Mouse (Mus musculus) lung, postnatal 36 days (tissue): ENCODE measurements around the gene Plcd1.

Source experiments
- DNase-seq: peaks from one replicate; pipeline ENCODE4 v3.0.0; 2022; ENCODE audit warnings: mixed read lengths

Plcd1 gene

DNA sequence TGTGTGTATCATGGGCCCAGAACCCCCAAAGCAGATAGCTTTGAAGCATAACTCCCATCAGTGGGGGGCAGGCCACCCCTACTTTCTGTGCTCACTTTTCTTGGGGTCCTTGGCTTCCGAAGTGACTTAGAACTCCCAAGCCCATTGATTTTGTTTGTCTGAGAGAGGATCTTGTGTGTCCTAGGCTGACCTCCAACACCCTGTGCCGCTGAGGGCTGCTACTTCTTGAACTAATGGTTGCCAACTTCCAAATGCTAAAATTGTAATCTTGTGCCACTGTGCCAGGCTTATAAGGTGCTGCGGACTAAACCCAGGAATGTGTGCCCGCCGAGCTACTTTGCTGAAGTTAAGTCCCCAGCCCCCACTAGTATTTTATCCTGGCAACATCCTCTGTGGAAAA is 2.8 kb downstream of the Plcd1 start:
- no peak for DNase-seq

DNA sequence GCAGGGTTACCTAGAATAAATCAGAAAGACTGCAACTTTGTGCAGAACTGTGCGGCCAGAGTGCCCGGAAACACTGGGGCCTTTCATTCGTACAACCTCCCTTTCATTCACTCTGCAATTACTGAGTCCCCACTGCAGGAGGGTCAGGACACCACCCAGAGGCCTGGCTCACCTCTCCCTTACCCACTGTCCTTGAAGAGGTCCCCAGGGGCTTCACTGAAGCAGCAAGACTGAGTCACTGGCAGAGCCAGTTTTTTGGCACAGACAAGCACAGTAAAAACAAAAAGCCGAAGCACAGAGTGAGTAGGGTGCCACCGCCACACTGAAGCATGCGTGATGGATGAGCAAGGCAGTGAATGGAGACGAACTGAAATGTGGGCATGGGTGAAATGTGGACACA is 3.9 kb downstream of the Plcd1 start:
- no peak for DNase-seq

DNA sequence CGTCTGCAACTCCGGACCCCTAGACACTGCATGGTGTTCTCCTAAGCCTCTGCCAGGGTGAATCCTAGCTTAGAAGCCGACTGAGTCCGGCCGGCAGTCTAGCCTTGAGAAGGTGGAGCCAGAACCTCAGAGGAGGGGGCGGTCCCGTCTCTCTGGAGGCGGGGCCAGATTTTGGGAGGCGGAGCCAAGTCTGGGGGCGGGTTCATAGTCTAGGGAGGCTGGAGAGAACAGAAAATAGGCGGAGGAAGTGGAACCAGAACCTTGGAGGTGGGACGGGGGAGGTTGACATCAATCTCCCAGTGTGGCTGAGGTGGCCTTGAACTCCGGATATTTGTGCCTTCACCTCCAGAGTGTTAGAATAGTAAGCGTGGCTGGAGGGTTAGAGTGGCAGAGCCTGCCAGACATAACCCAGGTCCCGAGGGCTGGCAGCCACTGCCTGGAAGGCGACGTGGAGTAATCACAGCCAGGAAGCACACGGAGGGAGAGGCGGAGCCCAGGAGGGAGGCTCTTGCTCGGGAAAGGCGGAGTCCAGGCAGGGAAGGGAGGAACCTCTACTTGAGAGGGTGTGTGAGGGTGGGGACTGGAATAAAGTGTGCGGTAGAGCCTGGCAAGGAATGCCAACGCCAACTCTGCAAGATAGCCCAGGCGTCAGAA is 5.0 kb downstream of the Plcd1 start:
- DNase-seq: peak; percentile 95

DNA sequence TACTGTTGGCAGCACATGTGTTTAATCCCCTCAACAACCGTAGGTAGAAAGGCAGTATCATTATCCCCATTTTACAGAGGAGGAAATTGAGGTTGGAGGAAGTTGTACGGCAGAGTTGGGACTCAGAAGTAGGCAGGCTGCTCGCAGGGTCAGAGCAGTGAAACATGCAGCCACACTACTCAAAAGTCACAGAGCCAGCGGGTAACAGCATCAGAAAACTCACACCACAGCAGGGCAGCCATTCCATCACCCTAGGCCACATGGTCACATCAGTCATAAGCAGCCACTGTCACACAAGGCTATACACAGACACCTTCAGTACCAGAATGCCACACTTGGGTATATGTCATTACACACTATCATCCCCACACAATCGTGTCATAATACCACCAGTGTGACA is 6.0 kb downstream of the Plcd1 start:
- no peak for DNase-seq

DNA sequence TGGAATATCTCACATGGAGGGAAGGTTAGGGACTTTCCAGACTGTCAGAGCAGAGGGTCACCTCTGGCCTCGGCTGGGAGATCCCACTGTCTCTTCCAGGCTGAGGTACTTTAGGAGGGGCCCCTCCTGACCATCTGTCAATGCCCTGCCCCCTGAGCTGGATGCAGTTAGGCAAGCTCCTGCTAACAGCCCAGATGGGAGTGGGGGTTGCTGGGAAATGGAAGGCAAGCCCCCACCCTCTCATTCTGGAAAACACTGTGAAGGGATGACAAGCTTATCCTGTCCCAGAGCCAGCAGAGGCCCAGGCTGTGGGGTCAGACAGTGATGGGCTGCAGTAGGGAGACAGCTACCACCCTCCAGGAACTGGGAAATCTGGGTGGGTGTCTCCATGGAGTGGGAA is 6.9 kb downstream of the Plcd1 start:
- DNase-seq: no peak

DNA sequence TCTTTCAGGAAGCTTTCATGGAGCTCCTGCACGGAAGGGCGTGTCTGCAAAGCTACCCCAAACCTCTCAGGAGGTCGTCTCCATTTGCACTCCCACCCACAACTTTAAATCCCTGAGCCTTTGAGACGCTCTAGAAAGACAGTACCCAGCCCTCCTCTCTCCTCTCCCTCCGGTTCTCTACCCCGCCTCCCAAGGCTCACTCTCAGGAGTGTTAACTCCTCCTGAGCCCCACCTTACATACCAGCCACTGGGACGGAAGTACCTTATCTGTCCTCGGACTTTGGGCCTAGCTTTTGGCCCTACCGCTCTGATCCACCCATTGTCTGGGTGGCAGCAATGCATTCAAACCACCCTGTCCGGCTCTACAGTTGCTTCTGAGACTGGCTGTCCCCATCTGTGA is 9.3 kb downstream of the Plcd1 start:
- DNase-seq: no peak

DNA sequence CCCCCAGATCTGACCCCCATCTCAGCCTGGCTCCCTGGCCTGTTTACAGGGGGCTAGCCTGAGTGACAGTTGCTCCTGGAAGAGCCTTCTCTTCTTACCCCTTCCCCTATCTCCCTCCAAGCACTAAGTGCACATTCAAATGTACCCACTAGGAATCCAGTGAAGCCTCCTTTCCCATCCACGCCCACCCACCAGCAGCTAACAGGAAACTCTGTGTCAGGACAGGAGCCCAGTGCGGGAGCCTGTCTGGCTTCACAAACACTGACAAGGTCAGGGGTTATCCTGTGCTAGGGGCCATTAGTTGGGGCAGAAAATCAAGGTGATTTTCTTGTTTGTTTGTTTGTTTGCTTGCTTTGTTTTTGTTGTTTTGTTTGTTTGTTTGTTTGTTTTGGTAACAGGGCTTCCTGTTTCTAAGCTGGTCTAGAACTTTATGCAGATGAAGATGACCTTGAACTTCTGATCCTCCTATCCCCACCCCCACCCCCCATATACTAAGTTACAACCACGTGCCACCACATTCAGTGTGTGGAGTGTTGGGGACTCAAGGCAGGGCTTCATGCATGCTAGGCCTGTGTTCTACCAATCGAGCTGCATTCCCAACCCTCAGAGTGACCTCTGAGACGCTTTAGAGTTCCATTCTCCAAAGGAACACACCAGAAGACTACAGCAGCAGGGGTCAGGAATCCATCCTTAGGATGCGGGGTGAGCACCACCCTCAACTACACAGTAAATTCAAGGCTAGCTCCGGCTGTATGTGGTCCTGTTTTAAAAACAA is 10.5 kb downstream of the Plcd1 start:
- DNase-seq: no peak

DNA sequence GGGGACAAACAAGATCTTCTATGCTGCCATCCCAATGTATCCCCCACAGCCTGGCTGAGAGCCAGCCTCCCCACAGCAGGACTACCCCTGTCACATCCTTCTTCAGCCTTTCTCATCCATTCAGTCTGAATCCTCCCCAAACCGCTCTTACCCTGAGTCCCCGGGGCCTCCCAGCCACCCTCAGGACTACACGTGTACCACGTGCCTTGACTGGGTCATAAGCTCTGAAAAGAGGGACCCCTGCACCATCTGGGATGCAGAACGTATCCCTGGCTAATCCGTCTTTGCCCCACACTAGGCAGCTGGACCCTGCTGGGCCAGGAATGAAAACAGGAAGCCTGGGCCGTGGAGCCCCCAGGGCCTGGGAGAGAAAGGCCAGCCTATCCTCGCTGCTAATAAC is 11.3 kb downstream of the Plcd1 start:
- no peak for DNase-seq

DNA sequence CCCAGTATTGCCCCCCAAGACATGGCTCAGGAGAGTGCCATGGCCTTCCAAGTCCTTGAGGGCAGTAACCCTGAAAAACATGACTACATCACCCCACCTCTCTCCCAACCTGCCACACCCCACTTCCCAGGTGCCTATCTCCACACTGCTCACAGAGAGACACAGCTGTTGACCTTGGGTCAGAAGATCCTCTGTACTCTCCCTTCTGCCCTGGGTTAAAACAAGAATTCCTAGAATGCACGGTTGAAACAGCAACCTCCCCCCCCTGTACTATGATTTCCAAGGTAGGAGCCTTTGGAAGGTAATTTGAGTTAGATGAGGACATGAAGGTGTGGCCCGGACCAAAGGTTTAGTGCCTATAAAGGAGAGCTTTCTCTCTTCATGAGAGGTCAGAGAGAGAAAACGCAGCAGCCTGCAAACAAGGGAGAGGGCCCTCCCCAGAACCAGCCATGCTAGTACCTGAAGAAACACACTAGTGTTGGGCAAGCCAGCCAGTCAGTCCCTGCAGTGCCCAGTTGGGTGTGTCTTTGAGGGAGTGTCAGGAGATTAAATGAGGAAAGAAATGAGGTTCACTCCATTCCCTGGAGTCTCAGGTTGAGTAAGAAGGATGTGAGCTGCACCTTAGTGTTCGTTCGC is 13.1 kb downstream of the Plcd1 start:
- DNase-seq: no peak

DNA sequence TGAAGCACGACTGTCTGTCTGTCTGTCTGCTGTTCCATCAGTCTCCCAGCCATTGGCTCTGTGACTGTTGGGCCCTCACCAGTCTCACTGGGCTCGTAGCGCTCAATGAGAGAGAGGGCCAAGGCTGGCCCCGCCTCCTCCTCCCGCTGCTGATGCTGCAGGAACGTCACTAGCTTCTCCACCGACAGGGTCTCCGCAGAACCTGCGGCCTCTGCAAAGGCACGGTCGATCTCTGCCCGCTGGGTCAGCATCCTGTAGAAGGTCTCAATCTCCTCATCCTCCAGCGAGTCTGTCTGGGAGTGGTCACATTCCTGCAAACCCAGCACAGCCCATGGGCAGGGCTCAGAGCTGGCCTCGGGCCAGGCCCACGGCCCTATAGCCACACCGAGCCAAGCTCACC is 17.6 kb downstream of the Plcd1 start:
- no peak for DNase-seq

DNA sequence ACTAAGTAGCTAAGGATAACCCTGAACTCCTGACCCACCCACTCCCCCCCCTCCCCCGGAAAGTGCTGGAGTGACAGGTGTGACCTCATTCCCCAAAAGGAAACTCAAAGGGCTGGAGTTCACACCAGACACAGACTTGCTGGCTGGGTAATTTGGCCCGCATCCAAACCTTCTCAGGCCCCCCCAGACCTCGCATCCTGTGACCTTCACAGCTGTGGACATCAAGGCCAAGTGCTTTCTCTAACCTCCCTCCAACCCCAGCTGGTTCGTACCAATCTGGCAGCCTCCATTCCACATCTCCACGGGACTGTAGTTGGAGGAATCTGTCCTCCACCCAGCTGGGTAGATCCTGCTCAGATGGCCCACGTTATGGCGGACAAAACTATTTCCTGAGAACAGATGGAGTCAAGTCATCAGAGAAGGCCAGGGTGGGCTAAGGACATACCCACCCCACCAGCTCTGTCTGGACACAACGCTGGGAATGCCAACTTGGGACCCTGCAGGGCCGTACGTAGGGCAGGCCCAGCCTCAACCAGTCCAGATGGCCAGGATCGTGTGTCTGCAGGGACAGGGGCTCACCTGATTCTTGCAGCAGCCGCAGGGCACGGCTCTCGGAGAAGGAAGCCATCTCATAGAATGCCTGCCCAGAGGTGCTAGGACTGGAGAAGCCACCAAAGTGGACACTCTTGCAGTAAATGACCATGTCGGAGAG is 20.0 kb downstream of the Plcd1 start:
- no peak for DNase-seq

DNA sequence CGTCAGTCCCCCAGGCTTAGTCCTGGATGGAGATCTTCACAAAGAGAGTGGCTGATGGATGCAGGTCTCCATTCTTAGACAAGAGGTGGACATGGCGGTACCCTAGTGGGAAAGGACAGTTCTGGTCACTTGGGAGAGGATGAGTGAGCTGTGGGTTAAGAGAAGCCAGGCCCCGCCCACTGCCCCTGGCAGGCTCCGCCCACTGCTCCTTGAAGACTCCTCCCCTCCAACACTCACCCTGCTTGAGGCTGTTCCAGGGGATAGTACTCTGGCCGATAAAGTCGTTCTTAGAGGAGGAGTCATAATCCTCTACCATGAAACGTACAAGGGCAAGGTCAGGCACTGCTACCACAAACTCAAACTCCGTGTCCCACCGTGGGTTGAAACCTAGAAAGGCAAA is 21.5 kb downstream of the Plcd1 start:
- DNase-seq: peak; percentile 26

DNA sequence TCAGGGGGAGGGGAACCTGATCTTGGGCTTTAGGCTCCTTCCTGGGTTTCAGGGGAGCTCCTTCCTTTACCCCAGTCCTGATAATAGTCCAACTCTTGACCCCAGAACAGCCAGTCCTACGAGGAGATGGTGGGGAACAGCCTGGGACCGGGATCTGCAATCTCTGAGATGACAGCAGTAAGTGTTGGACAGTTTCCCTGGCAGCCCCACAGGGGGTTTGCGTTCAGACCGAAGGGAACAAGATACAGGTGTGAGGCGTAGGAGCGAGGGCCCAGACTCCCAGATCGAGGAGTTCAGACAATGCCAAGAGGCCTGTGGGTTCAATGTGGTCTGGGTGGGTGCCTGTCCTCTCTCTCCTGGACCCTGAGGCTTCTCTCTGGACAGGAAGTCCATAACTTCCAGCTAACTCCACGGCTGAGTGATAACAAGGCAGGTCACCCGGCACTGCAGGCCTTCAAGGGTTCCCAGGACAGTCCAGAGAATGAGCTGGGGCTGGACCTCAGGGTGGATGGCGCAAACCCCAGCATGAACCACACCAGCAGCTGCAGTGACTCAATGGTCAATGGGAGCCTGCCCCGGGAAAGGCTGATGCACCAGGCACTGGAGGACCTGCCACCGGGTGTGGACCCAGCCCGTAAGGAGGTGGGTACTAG is 23.0 kb downstream of the Plcd1 start:
- DNase-seq: no peak

DNA sequence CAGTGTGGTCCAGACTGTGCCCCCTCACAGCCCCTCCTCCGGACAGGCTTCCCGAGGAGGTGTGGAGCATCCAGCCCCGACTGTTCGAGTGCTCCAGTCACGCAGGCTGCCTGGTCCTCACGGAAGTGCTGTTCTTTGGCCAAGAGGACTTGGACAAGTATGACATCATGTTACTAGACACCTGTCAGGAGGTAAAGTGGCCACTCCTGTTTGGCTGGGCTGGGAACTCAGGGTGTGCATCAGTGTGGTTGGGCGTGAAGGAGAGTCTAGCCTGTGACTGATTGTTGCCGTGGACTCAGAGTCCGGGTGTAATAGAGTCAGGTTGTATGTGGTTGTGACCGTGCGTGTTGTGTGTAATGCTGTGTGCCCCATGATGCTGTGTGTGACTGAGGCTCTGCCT is 25.0 kb downstream of the Plcd1 start:
- DNase-seq: peak; percentile 66

DNA sequence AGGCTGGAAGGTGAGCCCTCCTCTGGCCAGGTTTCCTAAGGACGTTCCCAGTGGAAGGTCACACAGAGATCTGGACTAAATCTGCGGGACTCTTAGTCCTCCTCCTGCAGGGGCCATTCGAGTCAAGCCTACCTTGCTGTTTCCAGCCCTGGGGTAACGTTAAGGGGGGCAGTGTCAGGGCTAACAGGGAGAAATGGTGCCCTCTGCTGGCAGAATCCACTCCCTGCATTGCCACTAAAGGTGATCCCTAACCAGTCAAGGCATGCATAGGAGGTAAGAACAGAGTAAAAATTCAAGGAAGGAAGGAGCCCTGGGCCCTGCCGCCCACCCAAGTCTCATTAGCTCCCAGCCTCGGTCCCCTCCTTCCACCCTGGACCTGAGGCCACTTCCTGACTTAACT is 25.7 kb downstream of the Plcd1 start:
- peak; percentile 90 for DNase-seq

DNA sequence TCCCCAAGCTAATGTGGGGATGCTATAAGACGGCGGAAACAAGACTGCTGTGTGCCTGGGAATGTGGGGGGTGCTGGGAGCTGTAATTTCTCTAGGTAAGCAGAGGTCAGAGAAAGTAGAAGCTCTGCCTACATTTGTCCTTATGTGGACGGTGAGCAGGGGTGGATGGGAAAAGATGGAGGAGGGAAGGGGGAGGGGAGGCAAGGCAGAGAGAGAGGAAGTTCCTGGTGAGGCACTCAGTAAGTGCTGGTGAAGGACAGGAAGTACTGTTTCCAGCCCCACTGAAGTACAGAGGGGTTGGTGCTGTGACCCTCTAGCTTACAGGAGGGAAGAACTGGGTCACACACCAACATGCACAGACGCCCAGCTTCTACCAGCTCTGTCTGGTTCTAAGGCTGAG is 29.0 kb downstream of the Plcd1 start:
- DNase-seq: no peak

DNA sequence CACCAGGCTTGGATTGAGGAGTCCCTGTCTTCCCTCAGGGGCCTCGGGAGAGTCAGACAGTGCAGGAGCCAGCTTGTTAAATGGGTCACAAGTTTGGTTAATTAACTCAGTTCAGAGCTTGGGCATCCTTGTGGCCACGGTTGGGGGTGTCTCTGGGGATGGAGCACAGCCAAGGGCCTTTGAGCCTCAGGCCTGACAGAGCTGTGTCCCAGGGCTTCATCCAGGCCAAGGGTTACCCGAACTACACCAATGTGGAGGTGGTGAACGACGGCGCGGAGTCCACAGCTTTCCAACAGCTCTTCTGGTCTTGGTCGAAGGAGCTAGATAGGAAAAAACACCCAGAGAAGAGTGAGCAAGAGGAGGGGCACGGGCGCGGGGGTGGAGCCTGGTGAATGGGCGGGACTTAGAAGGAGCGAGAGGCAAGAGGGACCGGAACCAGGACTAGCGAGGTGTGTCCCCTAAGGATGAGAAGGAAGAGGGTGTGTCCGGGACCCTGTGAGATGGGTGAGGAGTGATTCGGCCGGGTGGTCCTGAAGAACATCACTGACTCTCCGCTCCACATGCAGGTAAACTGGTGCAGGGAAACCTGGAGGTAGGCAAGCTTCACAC is 30.2 kb downstream of the Plcd1 start:
- DNase-seq: peak; percentile 50

DNA sequence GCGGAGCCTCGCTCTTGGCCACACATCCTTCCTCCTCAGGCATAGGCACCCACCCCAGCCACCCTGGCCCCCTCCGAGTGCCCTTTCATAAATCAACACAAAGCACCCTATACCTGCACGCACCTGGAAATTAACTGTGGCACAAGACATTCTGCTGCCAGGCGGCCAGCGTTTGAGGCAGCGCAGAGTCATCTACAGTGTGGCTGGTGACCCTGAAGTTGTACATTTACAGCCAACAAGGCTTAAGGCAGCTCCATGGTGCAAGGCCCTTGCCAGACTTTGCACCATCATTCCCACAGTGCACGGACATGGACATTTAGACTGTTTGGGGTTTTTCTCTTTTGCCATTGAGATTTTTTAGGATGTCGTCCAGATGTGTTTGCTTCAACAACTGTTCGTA is 32.6 kb downstream of the Plcd1 start:
- no peak for DNase-seq

DNA sequence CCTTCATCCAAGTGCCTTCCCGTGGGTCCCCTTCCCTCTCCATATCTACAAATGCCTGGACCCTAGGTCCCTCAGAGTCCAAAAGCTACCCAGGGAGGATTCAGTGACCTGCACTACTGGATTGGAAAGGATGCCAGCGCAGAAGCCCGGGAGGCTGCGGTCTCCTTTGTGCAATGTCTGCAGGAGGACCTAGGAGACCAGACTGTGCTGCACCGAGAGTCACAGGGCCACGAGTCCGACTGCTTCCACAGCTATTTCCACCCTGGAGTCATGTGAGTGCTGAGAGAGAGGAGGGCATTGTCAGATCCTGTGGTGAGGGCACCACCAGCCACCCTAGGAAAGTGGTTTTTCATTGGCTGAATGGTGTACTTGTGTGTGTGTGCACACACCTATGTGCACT is 35.1 kb downstream of the Plcd1 start:
- no peak for DNase-seq

DNA sequence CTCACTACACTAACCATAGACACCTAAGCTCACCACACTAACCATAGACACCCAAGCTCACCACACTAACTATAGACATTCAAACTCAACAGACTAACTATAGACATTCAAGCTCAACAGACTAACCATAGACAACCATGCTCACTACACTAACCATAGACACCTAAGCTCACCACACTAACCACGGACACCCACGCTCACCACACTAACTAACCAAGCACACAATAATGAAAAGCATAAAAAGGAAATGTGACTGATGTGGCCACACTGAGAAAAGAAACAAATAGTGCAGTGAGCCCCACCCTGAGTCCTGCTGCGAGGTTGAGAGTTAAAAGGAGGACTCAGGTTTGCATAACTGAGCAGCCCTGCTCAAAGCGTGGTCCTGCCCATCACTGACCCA is 38.0 kb downstream of the Plcd1 start:
- no peak for DNase-seq

DNA sequence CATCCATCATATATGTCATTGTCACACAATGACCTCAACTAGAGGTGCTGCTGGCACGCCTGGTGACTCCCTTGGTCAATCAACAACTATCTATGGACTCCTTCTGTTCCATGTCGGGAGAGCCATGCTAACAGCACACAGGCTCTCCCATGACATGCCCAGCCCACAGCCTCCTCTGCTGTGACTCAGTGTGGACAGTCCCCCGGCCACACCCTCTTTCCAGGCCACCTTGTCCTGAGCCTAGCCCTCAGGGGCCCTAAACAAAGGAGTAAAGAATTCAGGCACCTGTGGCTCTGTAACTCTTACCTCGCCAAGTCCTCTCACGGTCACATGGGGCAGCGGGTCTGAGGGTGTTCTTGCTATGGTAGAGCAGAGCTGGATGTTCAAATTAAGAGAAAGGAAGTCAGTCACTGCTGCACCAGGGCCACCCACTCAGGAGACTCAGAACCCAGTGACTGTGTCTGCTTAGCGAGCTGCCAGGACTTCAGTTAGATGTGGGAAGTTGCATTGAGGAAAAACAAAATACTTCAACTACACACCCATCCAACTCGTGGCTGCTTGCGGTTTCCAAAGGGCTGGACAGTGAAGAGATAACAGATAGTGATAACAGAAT is 39.2 kb downstream of the Plcd1 start:
- DNase-seq: peak; percentile 32
